Mouse (Mus musculus) urinary bladder, postnatal 14 days (tissue): ENCODE data around the gene Slc39a5.

Experiments
- DNase-seq: peaks from one replicate; pipeline ENCODE4 v3.0.0; 2021; ENCODE audit warnings: low spot score

The Slc39a5 gene

DNA sequence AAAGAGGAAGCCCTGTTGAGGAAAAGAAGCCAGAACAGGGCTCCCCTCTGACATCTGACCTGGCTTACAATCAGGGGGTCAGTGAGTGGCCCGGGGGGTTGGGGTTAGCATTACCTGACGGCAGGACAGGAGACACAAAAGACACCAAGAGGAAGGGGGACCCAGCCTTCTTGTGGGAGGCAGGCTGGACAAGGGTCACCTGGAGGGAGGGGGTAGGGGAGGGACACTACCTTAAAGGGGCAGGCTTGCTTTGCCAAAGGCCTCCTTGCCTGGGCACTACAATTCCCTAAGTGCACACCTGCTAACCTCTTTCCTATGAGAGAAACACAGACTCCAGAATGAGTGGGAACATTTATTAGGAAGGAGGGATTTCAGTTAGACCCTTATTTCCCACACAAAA lies at the start of gene Slc39a5:
Gene Slc39a5, minus strand, starts transcription at position 174 of the 400 bp plus-strand sequence.
- DNase-seq = no peak

- DNase-seq = no peak
Observed at GRCm38 (mm10) chr10:128445407-128445806, 44.4 kb upstream of the Slc39a5 start.

- DNase-seq = no peak
Observed at GRCm38 (mm10) chr10:128444354-128444753, 43.3 kb upstream of the Slc39a5 start.

- peak; percentile 17 for DNase-seq
Observed at GRCm38 (mm10) chr10:128442718-128443117, 41.7 kb upstream of the Slc39a5 start.

- DNase-seq = no peak
Observed at GRCm38 (mm10) chr10:128441324-128442119, 40.5 kb upstream of the Slc39a5 start.

GRCm38 (mm10) chr10:128440407-128440806 lies 39.4 kb upstream of the Slc39a5 start:
- DNase-seq = no peak

DNA sequence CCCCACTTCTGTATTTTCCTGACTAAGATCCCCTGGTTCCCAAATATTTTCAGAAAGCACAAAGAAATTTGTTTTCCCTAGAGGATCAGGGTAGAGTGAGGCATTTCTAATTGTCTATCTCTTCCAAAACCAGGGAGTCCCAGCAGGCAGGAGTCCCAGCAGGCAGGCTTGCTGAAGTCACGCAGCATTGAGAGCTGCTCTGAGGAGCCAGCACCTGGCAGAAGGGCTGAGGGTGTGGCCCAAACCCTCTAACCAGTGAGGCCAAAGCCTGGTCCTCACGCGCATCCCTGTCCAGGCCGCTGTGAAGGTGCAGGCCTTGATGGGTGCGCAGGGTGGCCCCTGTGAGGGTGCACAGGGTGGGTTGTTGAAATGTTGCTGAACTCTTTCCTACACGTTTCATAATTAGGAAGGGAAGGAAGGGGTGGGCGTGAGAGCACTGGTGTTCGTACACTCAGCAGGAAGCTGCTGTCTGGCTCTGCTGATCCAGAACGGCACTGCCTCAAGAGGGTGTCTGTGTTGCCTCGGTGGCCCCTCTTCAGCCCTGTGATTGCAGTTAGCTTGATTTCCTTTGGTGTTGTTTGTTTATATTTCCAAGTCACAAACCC lies 37.7 kb upstream of the Slc39a5 start:
- DNase-seq = no peak

DNA sequence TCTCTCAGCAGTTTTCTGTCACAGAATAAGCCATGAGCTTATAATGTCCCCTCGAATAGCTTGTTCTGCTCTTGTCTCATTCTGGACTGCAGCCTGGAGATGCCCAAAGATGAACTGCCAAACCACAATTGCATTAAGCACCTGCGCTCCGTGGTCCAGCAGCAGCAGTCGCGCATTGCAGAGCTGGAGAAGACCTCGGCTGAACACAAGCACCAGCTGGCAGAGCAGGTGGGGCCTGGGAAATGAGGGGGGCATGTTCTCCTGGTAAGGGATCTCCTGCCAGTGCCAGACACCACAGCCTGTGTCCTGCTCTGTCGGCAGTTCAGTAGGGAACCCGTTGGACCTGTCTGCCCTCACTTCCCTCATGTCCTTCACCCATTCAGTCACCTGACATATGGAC lies 35.3 kb upstream of the Slc39a5 start:
- DNase-seq = no peak

GRCm38 (mm10) chr10:128435873-128436272 lies 34.8 kb upstream of the Slc39a5 start:
- DNase-seq = no peak

DNA sequence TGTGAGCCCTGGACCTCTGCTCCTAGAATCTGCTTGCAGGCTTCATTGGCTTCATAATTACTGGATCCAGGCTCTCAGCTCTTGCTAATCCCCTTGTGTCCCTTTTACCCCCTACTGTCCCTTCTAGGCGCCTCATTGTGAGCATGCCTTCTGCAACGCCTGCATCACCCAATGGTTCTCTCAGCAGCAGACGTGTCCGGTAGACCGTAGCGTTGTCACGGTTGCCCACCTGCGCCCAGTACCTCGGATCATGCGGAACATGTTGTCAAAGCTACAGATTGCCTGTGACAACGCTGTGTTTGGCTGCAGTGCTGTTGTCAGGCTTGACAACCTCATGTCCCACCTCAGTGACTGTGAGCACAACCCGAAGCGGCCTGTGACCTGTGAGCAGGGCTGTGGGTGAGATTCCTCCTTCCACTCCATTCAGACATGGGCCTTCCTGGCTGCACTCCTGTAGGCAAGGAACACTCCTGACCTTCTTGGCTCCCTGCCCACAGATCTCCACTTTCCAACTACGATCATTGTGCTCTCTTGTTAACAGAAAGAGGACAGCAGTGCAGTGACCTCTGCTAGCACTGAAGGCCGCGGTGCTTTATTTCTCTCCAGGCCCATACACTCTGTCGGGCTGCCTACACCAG lies 34.3 kb upstream of the Slc39a5 start:
- peak; percentile 50 for DNase-seq

DNA sequence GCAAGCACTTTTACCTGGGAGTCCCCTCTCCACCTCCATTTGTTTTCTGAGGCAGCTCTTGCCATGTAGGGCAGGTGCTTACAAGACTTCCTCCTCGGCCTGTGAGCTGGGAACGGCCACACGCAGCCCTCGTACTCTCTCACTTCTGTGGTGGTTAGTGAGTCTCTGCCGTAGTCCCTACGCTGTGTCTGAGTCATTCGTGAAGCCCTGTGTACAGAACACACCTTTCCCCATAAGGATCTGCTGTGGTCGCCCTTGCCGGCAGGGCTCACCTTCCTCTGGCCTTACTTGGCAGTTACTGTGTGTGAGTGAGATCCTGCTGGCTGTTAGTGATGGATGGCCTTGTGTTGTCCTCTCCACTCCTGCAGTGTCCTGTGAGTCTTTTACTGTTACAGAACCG lies 33.7 kb upstream of the Slc39a5 start:
- peak; percentile 43 for DNase-seq

DNA sequence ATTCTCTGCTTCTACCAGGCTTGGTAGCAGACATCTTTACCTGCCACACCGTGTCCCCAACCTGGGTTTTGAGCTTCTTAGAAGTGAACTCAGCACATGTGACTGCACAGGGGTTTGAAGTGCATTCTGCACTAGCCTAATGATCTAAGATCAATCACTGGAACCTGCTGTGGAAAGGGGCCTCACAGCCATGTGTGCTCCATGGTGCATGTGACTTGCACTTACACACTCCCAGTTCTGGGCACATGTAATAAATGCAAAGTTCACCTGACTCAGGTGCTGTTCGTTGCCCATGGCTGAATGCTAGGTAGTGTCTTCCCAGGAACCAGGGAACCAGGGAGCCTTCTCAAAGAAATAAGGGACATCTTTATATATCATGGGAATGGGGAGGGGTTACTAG lies 32.4 kb upstream of the Slc39a5 start:
- no peak for DNase-seq

DNA sequence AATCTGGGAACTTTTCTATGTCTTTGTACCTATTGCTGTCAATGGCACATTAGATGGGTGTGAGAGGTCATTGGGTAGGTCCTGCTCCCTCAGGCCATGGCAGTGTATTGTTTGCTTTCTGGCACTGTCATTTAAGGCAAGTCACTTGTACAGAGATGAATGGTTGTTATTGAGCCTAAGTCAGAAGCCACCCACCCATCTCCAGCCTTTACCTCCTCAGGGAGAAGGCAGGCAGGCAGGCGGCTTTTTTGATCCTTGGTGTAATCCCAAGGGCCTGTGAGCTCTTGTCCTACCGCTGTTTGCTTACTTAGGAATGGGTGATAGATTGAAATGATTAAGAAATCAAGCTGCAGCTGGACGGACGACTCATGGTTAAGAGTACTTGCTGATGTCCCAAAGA lies 28.4 kb upstream of the Slc39a5 start:
- DNase-seq = no peak

DNA sequence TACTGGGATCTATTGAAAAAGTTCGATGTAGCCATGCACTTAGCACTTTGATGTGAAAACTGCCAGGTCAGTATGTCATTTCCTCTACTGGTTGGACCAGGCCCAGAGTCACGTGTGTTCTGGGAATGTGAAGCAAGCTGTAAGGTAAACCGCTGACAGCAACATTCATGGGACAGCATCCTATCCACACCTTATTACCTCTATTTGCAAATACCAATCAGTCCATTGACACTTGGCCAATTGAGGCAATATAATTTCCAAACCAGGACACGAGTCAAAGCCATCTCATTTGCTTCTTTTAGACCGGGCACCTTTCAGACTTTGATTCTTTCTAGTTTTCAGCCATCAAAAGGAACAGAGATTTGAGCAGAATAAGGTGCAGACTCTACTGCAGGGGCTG lies 28.0 kb upstream of the Slc39a5 start:
- DNase-seq = no peak

- DNase-seq = no peak
Observed at GRCm38 (mm10) chr10:128425260-128425659, 24.2 kb upstream of the Slc39a5 start.

- DNase-seq = no peak
Observed at GRCm38 (mm10) chr10:128424604-128425003, 23.6 kb upstream of the Slc39a5 start.

- no peak for DNase-seq
Observed at GRCm38 (mm10) chr10:128422426-128422825, 21.4 kb upstream of the Slc39a5 start.

- DNase-seq = no peak
Observed at GRCm38 (mm10) chr10:128414848-128415247, 13.8 kb upstream of the Slc39a5 start.

- no peak for DNase-seq
Observed at GRCm38 (mm10) chr10:128413076-128413475, 12.0 kb upstream of the Slc39a5 start.

DNA sequence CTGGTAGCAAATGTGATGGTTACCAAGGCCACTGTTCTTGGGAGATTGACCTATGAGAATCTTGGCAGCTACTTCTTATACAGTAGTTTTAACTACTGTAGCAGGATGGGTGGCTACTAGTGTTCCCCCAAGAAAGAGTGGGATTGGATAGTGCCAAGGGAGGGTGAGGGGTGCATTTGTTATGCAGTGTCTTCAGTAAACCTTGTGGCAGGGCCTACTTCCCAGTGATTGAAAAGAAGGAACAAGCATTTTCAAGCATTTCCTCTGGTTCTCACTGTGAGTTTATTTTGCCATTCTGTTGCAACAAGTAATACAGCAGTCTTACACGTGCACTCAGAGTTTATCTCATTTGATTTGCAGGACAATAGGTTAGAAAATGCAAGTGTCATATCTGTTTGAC lies 11.5 kb upstream of the Slc39a5 start:
- no peak for DNase-seq

GRCm38 (mm10) chr10:128412055-128412381 lies 11.0 kb upstream of the Slc39a5 start:
- DNase-seq = peak; percentile 24

DNA sequence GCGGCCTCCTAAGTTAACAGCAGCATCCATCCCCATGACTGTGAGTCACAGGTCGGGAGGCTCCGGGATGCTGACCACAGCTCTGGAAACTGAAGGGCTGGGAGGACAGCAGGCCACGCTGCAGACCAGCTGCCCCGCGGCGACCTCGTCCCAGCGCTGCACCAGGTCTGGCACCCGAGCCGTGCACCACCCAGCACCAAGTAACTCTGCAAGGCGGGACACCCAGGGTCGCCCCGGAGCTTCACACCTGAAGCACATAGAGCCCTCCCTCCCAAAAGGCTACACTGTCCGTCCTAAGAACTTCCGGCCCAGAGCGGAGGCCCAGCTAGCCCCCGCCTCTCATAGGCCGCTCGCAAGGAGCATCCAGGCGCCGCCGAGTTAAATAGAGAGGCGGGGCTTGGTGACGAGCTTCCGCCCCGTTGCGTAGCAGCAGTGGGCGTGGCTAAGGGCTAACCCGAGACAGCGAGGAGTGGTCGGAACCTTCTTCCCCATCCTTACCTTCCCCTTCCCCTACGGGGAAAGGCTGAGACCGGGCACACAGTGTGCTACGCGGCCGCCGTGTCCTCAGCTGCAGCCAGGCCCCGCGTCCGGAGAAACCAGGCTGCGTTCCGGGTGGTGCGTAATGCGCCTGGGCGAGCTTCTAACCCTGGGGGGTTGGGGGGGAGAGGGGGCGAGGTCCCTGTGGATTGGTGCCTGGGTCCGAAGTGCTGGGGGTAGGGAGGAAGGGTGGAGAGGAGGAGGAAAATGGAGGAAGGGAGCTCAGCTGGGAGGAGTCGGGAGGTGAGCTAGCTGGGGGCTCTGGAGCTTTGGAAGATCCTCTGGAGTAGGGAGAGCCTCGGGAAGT lies 10.4 kb upstream of the Slc39a5 start, which contains the start of the genes Nabp2 and Rnf41:
Gene Nabp2, minus strand, starts transcription at position 282 of the 844 bp plus-strand sequence.
Gene Rnf41, plus strand, starts transcription at position 447 of the 844 bp plus-strand sequence.
- peak; percentile 97 for DNase-seq
